Mouse (Mus musculus): ENCODE data around the gene Sertad4.

- TF ChIP-seq CTCF (IDR thresholded peaks at IDR 0.05; ENCODE audit: control insufficient read depth, insufficient read depth, insufficient replicate concordance, low read depth, low read length) = no peak
- no peak for TF ChIP-seq POLR2A (IDR thresholded peaks at IDR 0.05; ENCODE audit: control insufficient read depth, low read depth, low read length)
These were observed 35.2 kb upstream of the Sertad4 start for GRCm38 (mm10) chr1:192890716-192891115.
